Mouse (Mus musculus) retina, postnatal 1 day (tissue): ENCODE measurements around the gene Ifngr2.

ENCODE experiments used
- DNase-seq: peaks from one replicate; pipeline ENCODE4 v3.0.0-alpha.2; 2012

Ifngr2 gene

DNA sequence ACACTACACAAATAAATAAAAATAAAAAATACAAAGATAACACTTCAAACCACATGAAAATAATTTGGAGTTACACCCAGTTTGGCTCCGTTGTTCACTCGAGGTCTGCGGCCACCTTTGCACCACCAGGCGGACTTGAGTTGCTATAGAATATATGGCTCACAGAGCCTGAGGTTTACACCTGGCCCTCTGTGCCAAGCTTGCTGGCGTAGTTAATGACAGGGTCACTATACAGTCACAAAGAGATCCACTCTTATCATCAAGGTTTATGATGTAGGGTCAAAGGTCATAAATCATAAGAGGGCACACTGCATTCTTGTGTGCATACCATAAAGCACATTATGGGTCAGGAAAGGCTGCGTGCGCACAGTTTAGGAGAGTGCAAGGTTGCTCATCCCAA lies 19.1 kb downstream of the Ifngr2 start:
- DNase-seq = no peak

DNA sequence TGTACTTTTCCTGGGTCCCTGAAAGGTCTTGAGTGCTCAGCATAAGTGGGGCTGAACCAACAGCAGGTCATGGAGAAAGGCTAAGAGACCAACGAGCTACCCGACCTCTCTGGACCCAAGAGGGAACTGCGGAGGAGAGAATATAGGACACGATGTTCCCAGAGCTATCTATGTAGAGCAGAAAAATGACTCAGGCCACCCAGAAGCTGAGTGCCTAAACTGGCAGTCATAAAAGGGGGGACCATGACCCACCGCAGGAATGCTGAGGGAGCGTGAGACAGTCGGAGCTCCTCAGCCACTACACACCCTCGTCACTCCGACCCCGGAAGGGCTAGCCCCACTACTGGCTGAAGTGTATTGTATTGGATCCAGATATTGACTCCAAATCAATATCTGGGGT lies 22.1 kb downstream of the Ifngr2 start:
- DNase-seq = peak; percentile 42

DNA sequence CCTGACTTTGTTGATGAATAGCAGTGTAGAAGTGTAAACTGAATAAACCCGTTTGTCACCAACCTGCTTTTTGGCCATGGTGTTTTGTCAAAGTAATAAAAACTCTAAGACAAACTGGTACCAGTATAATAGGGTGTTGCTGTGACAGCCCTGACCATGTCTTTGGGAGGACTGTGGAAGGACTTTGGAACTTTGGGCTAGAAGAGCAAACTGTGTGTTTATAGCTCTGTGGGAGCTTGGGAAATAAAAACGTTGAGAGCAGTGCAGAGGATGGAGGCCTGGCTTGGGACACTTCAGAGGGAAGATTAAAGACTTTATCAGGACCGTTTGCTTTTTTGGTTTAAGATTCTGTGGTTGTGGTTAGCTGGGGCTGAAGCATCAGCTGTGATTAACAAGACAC lies 24.2 kb downstream of the Ifngr2 start:
- no peak for DNase-seq

DNA sequence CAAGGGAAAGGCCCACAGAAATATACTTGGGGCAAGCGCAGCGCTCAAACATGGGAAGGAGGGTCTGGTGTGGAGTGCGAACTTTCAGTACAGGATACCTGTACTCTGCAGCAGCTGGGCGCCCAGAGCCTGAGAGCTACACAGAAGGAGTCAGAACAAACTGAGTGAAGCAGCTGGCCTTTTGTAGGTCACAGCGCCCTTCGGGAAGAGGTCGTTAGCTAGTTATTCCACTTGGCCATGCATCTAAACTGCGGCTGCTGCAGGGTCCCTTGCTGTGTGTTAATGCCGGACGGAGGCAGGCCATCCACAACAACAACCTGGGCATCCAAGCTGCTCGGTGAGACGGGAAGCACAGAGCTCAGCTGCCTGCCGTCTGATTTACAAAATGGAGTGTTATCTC lies 28.3 kb downstream of the Ifngr2 start:
- DNase-seq = peak; percentile 77

- peak; percentile 56 for DNase-seq
These were observed 32.3 kb downstream of the Ifngr2 start for GRCm38 (mm10) chr16:91578980-91579720.

GRCm38 (mm10) chr16:91582307-91582706 lies 35.4 kb downstream of the Ifngr2 start:
- peak; percentile 64 for DNase-seq

- DNase-seq = no peak
These were observed 38.7 kb downstream of the Ifngr2 start for GRCm38 (mm10) chr16:91585617-91586016.

- DNase-seq = no peak
These were observed 39.4 kb downstream of the Ifngr2 start for GRCm38 (mm10) chr16:91586244-91586643.

DNA sequence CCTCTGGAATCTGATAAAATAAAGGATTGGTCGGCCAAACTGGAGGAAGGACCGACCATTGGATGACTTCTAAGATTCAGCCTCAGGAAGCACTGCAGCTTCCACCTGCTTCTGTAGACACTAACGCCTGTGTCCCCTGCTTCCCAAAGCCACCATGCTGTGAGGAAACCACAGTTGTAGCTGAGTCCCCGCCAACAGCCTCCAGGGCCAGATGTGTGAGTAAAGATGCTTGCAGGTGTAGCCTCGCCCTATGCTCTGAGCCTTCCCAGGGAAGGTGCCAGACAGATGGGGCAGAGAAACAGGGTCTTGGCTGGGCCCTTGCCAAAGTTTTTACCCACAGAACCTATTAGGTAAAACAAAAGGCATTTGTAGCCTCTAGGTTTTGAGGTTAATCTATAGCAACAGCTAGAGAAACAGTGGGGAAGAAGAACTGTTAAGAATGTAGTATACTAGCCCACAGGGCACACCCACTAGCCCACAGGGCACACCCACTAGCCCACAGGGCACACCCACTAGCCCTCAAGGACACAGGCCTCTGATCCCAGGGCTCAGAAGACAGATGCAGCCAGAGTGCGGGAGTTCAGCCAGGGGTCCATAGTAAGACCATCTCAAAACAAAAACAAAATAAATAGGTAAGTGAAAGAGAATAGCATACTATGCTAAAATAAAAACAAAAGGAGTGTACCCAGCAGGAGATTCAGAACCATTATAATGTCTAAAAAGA lies 41.0 kb downstream of the Ifngr2 start:
- no peak for DNase-seq

DNA sequence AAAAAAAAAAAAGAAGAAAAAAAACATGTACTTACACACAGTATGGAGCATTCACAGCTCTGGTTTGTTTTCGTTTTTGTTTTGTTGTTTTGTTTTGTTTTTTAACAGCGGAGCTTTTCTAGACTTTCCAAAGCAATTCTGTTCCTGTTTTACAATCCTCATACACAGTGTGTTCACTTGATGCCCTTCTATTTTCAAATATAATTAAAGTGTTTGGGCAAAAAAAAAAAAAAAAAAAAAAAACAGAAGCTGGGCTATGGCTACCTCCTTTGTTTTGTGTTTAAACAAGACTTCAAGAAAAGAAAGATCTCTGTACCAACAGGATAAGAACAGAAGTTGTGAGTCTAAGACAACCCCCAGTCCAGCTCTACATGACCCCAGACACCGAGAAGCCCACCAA lies 41.8 kb downstream of the Ifngr2 start:
- no peak for DNase-seq

GRCm38 (mm10) chr16:91592162-91592561 lies 45.3 kb downstream of the Ifngr2 start:
- DNase-seq = no peak

GRCm38 (mm10) chr16:91593262-91593661 lies 46.4 kb downstream of the Ifngr2 start:
- no peak for DNase-seq

DNA sequence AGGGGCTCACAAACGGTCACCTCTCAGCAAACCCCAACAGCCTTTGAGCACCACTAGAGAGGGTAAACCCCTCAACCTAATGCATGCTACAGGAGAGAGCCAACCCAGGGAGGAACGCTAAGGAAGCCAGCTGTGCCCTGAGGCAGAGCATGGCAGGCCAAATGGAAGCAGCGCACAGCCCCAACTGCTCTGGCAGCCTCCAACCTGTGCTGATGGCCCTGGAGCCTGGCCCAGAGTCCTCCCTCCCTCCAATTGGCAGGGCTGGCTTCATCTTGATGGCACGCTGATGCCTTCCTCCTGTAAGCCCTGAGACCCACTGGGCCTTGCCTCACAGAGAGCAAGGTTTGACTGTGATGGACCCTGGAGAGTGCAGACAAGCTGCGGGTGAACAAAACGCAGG lies 48.2 kb downstream of the Ifngr2 start:
- no peak for DNase-seq

- no peak for DNase-seq
These were observed 49.5 kb downstream of the Ifngr2 start for GRCm38 (mm10) chr16:91596397-91596778.

GRCm38 (mm10) chr16:91596779-91597671 lies 50.2 kb downstream of the Ifngr2 start:
- peak; percentile 69 for DNase-seq

DNA sequence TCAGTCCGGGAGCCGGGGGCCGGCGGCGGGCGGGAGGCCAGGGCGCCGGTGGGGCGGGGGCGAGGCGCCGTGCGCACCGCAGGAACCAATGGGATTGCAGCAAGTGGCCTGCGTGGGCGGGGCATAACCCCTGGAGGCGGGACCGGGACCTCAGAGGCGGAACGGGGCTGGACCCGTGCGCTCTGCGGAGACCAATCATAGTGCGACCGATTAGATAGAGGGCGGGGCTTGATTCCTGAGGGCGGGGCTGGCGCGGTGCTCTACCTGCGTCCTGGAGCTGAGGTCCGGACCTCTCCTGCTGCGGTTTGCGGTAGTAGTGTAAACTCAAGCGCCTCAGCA lies 50.8 kb downstream of the Ifngr2 start, which contains the start of gene Tmem50b:
Gene Tmem50b (minus strand): TSS at position 129 of the 339 bp plus-strand sequence.
- peak; percentile 98 for DNase-seq

- DNase-seq = no peak
These were observed 52.4 kb downstream of the Ifngr2 start for GRCm38 (mm10) chr16:91599242-91599641.

DNA sequence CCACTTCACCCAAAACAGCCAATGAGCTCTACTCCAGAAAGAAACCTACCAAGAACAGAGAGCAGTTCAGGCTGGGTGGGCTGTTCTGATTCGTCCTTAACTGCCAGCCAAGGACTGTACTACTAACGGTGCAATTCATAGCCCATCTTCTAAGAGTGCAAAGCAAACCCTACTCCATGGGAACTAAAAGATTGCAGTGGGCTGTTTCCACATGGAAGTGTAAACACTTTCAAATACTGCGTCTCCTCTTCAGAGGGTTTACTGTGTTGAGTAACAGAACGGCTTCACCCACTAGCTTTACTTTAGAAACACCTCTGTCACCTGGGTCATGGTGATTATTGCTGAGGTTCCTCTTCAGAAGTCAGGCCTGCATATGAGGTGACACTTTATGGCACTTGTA lies 54.2 kb downstream of the Ifngr2 start:
- no peak for DNase-seq

DNA sequence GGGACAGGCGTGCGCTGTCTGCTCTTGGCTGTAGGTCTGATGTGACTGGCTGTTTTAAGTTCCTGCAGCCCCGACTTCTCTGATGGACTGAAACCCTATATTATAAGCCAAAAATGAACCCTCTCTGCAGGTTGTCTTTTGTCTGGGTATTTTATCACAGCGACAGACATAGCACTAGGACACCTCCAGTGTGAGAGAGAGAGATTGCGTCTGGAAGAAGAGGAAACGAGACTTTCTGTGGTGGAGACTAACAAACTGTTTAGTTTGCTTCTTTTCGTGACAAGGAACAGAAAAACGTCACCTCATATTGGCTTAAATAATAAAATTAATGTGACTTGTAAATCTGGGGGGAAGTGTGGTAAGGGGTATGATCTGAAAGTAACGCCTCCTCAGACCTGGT lies 54.8 kb downstream of the Ifngr2 start:
- DNase-seq = no peak

DNA sequence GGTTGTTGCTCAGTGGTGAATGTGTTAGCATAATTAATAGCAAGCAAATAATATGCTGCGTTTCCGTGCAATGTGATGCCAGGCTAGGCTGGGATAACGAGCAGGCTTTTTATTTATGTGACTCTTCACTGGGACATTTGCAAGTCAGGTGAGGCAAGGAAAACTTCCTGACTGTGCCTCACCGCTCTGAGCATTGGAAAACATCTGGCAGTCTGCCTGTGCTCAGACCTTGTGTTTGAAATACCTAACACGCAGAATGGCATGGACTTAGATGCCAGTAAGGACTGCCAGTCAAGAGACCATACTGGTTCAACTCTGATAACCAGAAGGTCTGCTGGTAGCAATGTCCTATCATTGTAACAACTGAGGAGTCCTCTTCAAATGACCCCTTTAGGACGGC lies 58.3 kb downstream of the Ifngr2 start:
- no peak for DNase-seq

- no peak for DNase-seq
These were observed 60.1 kb downstream of the Ifngr2 start for GRCm38 (mm10) chr16:91606958-91607357.

- no peak for DNase-seq
These were observed 62.8 kb downstream of the Ifngr2 start for GRCm38 (mm10) chr16:91609501-91610245.

DNA sequence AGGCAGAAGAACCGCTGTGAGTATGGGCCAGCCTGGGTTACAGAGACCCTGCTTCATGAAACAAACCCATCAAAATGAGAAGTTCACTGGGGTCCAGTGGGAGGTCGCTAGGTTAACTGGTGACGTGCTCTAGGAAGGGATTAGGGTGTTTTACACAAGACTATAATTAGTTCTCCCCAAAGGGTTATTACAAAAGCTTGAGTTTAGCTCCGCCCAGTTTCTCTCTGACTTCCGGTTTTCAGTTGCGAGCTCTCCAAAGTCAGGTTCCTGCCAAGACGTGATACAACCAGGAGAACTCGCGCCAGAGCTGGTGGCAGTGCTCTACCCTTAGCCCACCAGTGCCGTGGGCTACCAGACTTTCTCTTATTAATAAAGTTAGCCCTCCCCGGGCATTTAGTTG lies 64.4 kb downstream of the Ifngr2 start:
- DNase-seq = no peak
